Mouse (Mus musculus) embryonic facial prominence, embryonic 10.5 days (tissue): ENCODE measurements around the gene Vwc2. TPM values are rescaled to one million over a fixed set of nuclear protein-coding genes. Genes with fewer than 3 reads are reported as not detected.

ENCODE experiments used
- DNase-seq: peaks from one replicate; pipeline ENCODE4 v3.0.0-alpha.2; 2017; ENCODE audit warnings: low spot score
- H3K27ac ChIP-seq: fragments of 300-500 bp; sonication (generic); replicated peaks from 2 replicates; pipeline ENCODE4 v1.5.1; 2016; ENCODE audit warnings: mild to moderate bottlenecking
- H3K27me3 ChIP-seq: fragments of 300-500 bp; sonication (generic); replicated peaks from 2 replicates; pipeline ENCODE4 v1.6.1; 2016; ENCODE audit warnings: low read depth, mild to moderate bottlenecking; ENCODE audit not compliant: poor library complexity, severe bottlenecking
- H3K36me3 ChIP-seq: fragments of 300-500 bp; sonication (generic); replicated peaks from 2 replicates; pipeline ENCODE4 v1.6.1; 2016; ENCODE audit warnings: mild to moderate bottlenecking, moderate library complexity
- H3K4me1 ChIP-seq: fragments of 300-500 bp; sonication (generic); 2 replicates; pipeline ENCODE4 v1.6.1; 2016
- H3K4me3 ChIP-seq: fragments of 300-500 bp; sonication (generic); 2 replicates; pipeline ENCODE4 v1.5.1; 2016; ENCODE audit warnings: mild to moderate bottlenecking, moderate library complexity
- H3K9me3 ChIP-seq: fragments of 300-500 bp; sonication (generic); 2 replicates; pipeline ENCODE4 v1.6.1; 2016; ENCODE audit warnings: mild to moderate bottlenecking
- WGBS: fragments of 180-500 bp; shearing (Covaris S2); methylation state at CpG from one replicate; pipeline ENCODE4 v1.1.7; 2016; 5-methylcytosine and 5-hydroxymethylcytosine counted together
- polyA plus RNA-seq: library from polyadenylated mRNA; unstranded; fragments of >200 nt; fragmentation: Nextera tagmentation; extraction: Ambion mirVana; gene quantifications from 2 replicates; pipeline ENCODE4 v1.2.1, GENCODE M21; 2016

Gene Vwc2
- 1.0 and 1.7 TPM in 2 replicates for polyA plus RNA-seq

- H3K36me3 ChIP-seq: no peaks in the 10 kb centered on the region
- peak; percentile 67 for DNase-seq
- WGBS: under 1% methylated on average over 28 of the region's 28 CpGs
- H3K27ac ChIP-seq: no peak within 1 kb of the TSS
- no peaks in the 10 kb centered on the region for H3K9me3 ChIP-seq
- peaks cover 32% of the 10 kb centered on the region for H3K4me1 ChIP-seq
- peak within 1 kb of the TSS; percentile 70 for H3K4me3 ChIP-seq
- peaks cover 67% of the 10 kb centered on the region for H3K27me3 ChIP-seq
Observed at GRCm38 (mm10) chr11:11113576-11114233, at the start of gene Vwc2. TSS of gene Vwc2 (plus strand) at chr11:11114223.

GRCm38 (mm10) chr11:11088162-11088756 lies 25.8 kb upstream of the Vwc2 start:
- Histone ChIP-seq H3K4me3 (no peak overlapping the region), H3K27me3 (no peaks in the 10 kb centered on the region), H3K9me3 (no peaks in the 10 kb centered on the region), H3K36me3 (no peaks in the 10 kb centered on the region), H3K27ac (no peak overlapping the region), H3K4me1 (no peaks in the 10 kb centered on the region)
- no peak for DNase-seq
- 68% methylated on average over 1 of the region's 1 CpGs for WGBS

- H3K27me3 ChIP-seq: no peaks in the 10 kb centered on the region
- no peak overlapping the region for H3K27ac ChIP-seq
- H3K4me3 ChIP-seq: no peak overlapping the region
- H3K4me1 ChIP-seq: no peaks in the 10 kb centered on the region
- DNase-seq: no peak
- WGBS: 89% methylated on average over 1 of the region's 1 CpGs
- no peaks in the 10 kb centered on the region for H3K36me3 ChIP-seq
- no peaks in the 10 kb centered on the region for H3K9me3 ChIP-seq
Observed at GRCm38 (mm10) chr11:11097606-11098005, 16.4 kb upstream of the Vwc2 start.

- no peaks in the 10 kb centered on the region; the same call in 1 of the 2 replicates for H3K4me1 ChIP-seq
- no peaks in the 10 kb centered on the region for H3K36me3 ChIP-seq
- no peak for DNase-seq
- no peaks in the 10 kb centered on the region for H3K27me3 ChIP-seq
- H3K27ac ChIP-seq: no peak overlapping the region
- WGBS: 61% methylated on average over 4 of the region's 4 CpGs
- no peaks in the 10 kb centered on the region for H3K9me3 ChIP-seq
- H3K4me3 ChIP-seq: no peak overlapping the region
Observed at GRCm38 (mm10) chr11:11098282-11098681, 15.7 kb upstream of the Vwc2 start.

DNA sequence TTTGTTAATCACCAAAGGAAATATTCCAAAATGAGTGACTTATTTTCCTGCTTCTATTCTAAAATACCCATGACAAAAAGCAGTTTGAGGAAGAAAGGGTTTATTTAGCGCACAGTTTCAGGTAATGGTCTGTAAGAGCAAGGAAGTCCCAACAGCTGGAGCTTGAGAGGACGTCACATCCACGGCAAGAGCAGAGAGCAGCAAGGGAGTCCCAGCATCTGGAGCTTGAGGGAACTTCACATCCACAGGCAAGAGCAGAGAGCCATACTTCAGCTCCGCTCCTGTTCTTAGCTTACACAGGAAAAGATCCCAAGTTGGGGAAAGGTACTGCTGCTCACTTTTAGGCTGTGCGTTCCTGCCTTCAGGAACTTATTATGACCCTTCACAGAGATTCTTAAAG lies 15.0 kb upstream of the Vwc2 start:
- H3K27ac ChIP-seq: no peak overlapping the region
- no peak overlapping the region for H3K4me3 ChIP-seq
- no peaks in the 10 kb centered on the region for H3K9me3 ChIP-seq
- WGBS: 86% methylated on average over 5 of the region's 5 CpGs
- H3K4me1 ChIP-seq: no peaks in the 10 kb centered on the region; the same call in 1 of the 2 replicates
- H3K27me3 ChIP-seq: no peaks in the 10 kb centered on the region
- DNase-seq: no peak
- H3K36me3 ChIP-seq: no peaks in the 10 kb centered on the region

DNA sequence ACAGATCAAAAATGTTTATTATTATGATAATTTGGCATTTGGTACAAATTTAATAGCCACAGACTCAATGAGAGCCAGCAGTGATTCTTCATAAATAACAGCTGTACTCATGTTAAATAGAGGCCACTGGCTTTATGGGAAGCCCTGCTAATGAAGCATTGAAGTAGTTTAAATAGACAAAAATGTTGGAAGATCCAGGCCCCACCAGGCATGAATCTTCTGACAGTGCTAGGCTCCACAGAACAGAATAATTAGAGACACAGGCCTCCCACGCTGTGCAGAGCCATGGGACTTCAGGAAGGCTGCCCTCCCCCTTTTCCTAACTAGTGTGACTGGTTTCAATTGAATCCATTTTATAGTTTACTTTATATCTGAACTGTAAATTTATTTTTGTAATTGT lies 11.8 kb upstream of the Vwc2 start:
- no peaks in the 10 kb centered on the region for H3K27me3 ChIP-seq
- no peak overlapping the region for H3K4me3 ChIP-seq
- H3K9me3 ChIP-seq: no peaks in the 10 kb centered on the region
- DNase-seq: no peak
- H3K4me1 ChIP-seq: no peaks in the 10 kb centered on the region; the same call in 1 of the 2 replicates
- H3K36me3 ChIP-seq: no peaks in the 10 kb centered on the region
- 36% methylated on average over 1 of the region's 1 CpGs for WGBS
- H3K27ac ChIP-seq: no peak overlapping the region

DNA sequence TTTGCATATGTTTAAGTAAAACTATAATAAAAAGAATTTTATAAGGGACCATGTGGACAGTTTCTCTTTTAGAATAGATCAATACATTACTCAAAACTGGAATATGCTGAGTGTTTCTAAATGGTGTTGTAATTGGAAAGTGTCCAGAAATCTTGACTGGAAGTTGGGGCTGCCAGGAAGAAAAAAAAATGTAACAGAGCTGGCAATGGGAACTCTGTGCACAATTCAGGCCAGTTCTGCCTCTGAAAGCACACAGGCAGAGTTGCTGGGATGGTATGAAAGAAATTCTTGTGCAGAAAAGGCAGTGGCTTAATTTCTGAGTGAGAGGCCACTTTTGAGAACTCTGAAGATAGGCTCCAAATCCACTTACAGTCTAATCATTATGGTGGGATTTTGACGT lies 11.4 kb upstream of the Vwc2 start:
- no peaks in the 10 kb centered on the region for H3K36me3 ChIP-seq
- WGBS: 39% methylated on average over 1 of the region's 1 CpGs

DNA sequence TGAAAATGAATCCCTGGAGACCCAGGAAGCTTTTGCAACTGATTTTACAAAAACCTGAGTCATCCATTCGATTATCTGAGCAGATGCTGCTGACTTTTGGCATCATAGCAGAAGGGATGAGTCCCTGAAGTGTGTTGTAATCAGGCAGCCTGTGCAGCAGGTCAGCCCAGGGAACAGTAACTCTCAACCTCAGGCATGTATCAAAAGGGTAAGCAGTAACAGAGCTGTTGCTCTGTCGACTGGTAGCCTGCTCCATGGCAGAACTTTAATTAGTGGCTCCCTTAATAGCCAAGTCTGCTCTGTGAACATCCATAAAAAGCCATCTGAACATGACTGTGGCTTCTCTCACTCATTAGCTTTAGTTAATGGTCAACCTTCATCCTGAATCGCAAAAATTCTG lies 5.1 kb upstream of the Vwc2 start:
- H3K9me3 ChIP-seq: no peaks in the 10 kb centered on the region
- DNase-seq: no peak
- no peak overlapping the region for H3K4me3 ChIP-seq
- H3K27me3 ChIP-seq: peaks cover 19% of the 10 kb centered on the region
- no peaks in the 10 kb centered on the region for H3K36me3 ChIP-seq
- peaks cover 5% of the 10 kb centered on the region for H3K4me1 ChIP-seq
- H3K27ac ChIP-seq: no peak overlapping the region
- 72% methylated on average over 3 of the region's 3 CpGs for WGBS

More for the DNA sequence above, 11.4 kb upstream of the Vwc2 start:
- Histone ChIP-seq H3K9me3 (no peaks in the 10 kb centered on the region), H3K4me3 (no peak overlapping the region), H3K27me3 (no peaks in the 10 kb centered on the region), H3K27ac (no peak overlapping the region), H3K4me1 (no peaks in the 10 kb centered on the region; the same call in 1 of the 2 replicates)
- DNase-seq: no peak

- H3K9me3 ChIP-seq: no peaks in the 10 kb centered on the region
- peaks cover 74% of the 10 kb centered on the region for H3K27me3 ChIP-seq
- H3K27ac ChIP-seq: no peak overlapping the region
- H3K4me1 ChIP-seq: peaks cover 32% of the 10 kb centered on the region
- under 1% methylated on average over 34 of the region's 34 CpGs for WGBS
- H3K36me3 ChIP-seq: no peaks in the 10 kb centered on the region
- peak overlapping the region; percentile 70 for H3K4me3 ChIP-seq
- no peak for DNase-seq
Observed at GRCm38 (mm10) chr11:11114234-11115030, 409 bp downstream of the Vwc2 start.

- under 1% methylated on average over 17 of the region's 17 CpGs for WGBS
- no peaks in the 10 kb centered on the region for H3K9me3 ChIP-seq
- no peak overlapping the region for H3K27ac ChIP-seq
- peak overlapping the region; percentile 70 for H3K4me3 ChIP-seq
- peaks cover 78% of the 10 kb centered on the region for H3K27me3 ChIP-seq
- no peaks in the 10 kb centered on the region for H3K36me3 ChIP-seq
- H3K4me1 ChIP-seq: peaks cover 32% of the 10 kb centered on the region
- DNase-seq: peak; percentile 39
Observed at GRCm38 (mm10) chr11:11115031-11115647, 1.1 kb downstream of the Vwc2 start.

GRCm38 (mm10) chr11:11115648-11116590 lies 1.9 kb downstream of the Vwc2 start:
- WGBS: under 1% methylated on average over 93 of the region's 93 CpGs
- peak; percentile 73 for DNase-seq
- H3K4me1 ChIP-seq: peaks cover 32% of the 10 kb centered on the region
- no peaks in the 10 kb centered on the region for H3K36me3 ChIP-seq
- peak overlapping the region; percentile 70 for H3K4me3 ChIP-seq
- H3K27ac ChIP-seq: peak overlapping the region; percentile 73
- H3K9me3 ChIP-seq: no peaks in the 10 kb centered on the region
- H3K27me3 ChIP-seq: peaks cover 78% of the 10 kb centered on the region
